Mouse (Mus musculus) granulocyte monocyte progenitor cell, adult 5-6 weeks (primary cell): ENCODE results near the gene Olfr1121. TPM values are rescaled to one million over a fixed set of nuclear protein-coding genes. Genes with fewer than 3 reads are reported as not detected.
"Not testable (repeated sequence)": the region's sequence is repeated elsewhere in the genome, so short reads cannot be mapped to it uniquely, and the experiment has no call there.

Experiments
- ATAC-seq: replicated peaks from 2 replicates; pipeline ENCODE4 v1.8.0; 2016; ENCODE audit warnings: mild to moderate bottlenecking, moderate TSS enrichment, inconsistent platforms; ENCODE audit not compliant: poor library complexity, severe bottlenecking
- total RNA-seq, 2 experiments: library from RNA; stranded (forward) in 1 of 2; stranded (reverse) in 1 of 2; fragments of 200-712, 200-1000 nt in 1 of 2; fragments of >200 nt in 1 of 2; fragmentation: Nextera tagmentation in 1 of 2; gene quantifications; 2 replicates each; pipeline ENCODE4 v1.2.3; 2014 to 2017

Olfr1121 gene
- total RNA-seq (2014; fragmentation: Nextera tagmentation) (not detected in 2 replicates), total RNA-seq (2017) (not detected in 2 replicates)

DNA sequence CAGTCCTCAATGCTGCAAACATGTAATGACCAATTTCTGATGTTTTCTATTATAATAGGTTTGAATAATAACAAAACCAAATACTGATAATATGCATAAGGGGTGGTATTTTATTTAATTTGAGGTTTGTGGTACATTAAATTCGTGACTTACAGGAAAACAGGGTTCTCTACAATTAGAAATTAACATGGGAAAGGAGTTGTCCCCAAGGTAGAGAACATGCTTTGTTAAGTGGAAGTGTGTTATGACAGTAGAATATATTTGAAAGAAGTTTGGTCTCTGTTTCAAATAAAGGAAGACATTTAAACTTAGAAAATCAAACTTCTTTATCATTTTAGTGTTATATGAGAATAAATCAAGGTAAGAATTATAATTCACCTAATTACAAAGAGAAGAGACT lies at the start of gene Olfr1121:
Olfr1121 (plus strand) TSS at position 301 of the 400 bp plus-strand sequence.
- no peak for ATAC-seq

DNA sequence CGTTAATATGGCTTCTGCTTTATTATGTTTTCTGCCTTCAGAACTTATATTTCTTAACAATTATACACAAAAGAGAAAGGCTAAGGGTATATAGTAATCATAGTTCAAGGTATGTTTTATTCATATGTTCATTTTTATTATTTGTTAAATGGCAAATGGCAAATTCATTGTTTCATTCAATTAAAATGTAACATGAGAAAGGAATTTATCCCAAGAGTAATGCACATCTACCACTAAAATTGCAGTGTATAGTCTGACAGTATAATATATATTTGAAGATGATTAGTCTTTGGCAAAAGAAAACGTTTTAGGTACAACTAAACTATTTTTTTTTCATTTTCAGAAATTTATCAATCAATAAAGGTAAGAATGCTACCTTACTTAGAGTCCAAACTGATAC lies 15.2 kb upstream of the Olfr1121 start, which contains the start of gene Olfr1120:
Olfr1120 (plus strand) TSS at position 301 of the 400 bp plus-strand sequence.
- no peak for ATAC-seq

DNA sequence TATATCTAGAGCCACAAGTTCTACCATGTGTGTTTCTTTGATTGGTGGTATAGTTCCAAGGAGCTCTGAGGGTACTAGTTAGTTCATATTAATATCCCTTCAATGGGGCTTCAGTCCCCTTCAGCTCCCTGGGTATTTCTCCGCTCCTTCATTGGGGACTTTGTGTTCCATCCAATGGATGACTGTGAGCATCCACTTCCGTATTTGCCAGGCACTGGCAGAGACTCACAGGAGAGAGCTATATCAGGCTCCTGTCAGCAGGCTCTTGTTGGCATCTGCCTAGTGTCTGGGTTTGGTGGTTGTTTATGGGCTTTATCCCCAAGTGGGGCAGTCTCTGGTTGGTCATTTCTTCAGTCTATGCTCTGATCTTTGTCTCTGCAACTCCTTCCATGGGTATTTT lies 9.6 kb upstream of the Olfr1121 start:
- not testable (repeated sequence) for ATAC-seq

- ATAC-seq: no peak
These were observed 2.0 kb downstream of the Olfr1121 start for GRCm38 (mm10) chr2:87371726-87372125.

- no peak for ATAC-seq
These were observed 14.2 kb downstream of the Olfr1121 start for GRCm38 (mm10) chr2:87383935-87384334.

- no peak for ATAC-seq
These were observed 15.9 kb downstream of the Olfr1121 start, which contains the start of gene Olfr1122 for GRCm38 (mm10) chr2:87385549-87385948. Gene Olfr1122, plus strand, starts transcription at chr2:87385849.

DNA sequence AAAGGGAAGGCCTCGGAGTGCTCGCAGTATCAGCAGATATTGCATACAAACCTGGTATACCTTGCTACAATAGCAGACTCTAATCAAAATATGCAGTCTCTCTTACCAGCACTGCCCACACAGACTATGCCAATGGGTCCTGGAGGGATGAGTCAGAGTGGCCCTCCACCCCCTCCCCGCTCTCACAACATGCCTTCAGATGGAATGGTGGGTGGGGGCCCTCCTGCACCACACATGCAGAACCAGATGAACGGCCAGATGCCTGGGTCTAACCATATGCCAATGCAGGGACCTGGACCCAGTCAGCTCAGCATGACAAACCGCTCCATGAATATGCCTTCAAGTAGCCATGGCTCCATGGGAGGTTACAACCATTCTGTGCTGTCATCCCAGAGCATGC lies 23.9 kb downstream of the Olfr1121 start:
- ATAC-seq: peak; percentile 27; the same call in 1 of the 2 replicates

DNA sequence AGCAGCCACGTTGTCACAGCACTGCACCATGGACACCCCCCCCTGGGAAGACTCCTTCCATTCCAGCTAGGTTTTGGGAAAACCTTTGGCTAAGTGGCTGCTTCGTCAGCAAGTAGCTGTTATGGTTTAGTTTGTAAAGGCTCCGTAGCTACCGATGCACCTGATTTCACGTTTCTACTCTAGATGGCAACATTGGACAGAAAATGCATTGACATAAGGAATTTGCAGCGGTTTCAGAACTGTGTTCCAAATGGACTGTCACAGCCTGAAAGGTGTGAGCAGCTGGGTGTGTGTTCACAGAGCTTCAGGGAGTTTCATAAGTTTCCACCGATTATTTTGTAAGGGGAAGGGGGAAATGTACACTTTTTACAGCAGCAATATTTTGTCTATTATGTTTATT lies 25.0 kb downstream of the Olfr1121 start:
- not testable (repeated sequence) for ATAC-seq

DNA sequence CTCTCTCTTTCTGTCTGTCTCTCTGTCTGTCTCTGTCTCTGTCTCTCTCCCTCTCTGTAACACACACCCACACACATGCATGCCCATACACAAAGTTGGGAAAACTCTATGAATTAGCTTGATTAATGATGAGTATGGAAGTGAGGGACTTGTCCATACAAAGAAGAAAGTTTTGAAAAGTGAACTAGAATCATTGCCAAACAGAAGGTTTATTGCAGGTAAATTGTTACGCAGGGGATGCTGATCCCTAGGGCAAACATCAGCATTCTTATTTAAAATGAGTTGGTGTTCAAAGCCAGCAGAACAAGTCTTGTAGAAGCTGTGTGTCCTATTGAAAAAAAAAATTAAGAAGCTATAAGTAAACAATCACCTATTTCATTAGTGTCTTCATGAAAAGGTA lies 46.6 kb downstream of the Olfr1121 start, which contains the start of gene Olfr1123:
Olfr1123 (plus strand) TSS at position 301 of the 400 bp plus-strand sequence.
- ATAC-seq: no peak

Other genes with a start within 250 kb of the Olfr1121 start
- gene Olfr1110, start 229.6 kb upstream of the Olfr1121 start, total RNA-seq (2014; fragmentation: Nextera tagmentation): not detected in 2 replicates
- not detected in 2 replicates for gene Olfr1110, start 229.6 kb upstream of the Olfr1121 start, total RNA-seq (2017)
- gene Olfr1111, start 217.3 kb upstream of the Olfr1121 start, total RNA-seq (2014; fragmentation: Nextera tagmentation): not detected in 2 replicates
- gene Olfr1111, start 217.3 kb upstream of the Olfr1121 start, total RNA-seq (2017): not detected in 2 replicates
- gene Olfr1112, start 182.1 kb upstream of the Olfr1121 start, total RNA-seq (2014; fragmentation: Nextera tagmentation): not detected in 2 replicates
- not detected in 2 replicates for gene Olfr1112, start 182.1 kb upstream of the Olfr1121 start, total RNA-seq (2017)
- not detected in 2 replicates for gene Olfr1113, start 160.9 kb upstream of the Olfr1121 start, total RNA-seq (2014; fragmentation: Nextera tagmentation)
- not detected in 2 replicates for gene Olfr1113, start 160.9 kb upstream of the Olfr1121 start, total RNA-seq (2017)
- gene Olfr1115, start 121.9 kb upstream of the Olfr1121 start, total RNA-seq (2014; fragmentation: Nextera tagmentation): not detected in 2 replicates
- not detected in 2 replicates for gene Olfr1115, start 121.9 kb upstream of the Olfr1121 start, total RNA-seq (2017)
- gene Olfr1116, start 102.4 kb upstream of the Olfr1121 start, total RNA-seq (2014; fragmentation: Nextera tagmentation): not detected in 2 replicates
- not detected in 2 replicates for gene Olfr1116, start 102.4 kb upstream of the Olfr1121 start, total RNA-seq (2017)
- gene Olfr1118, start 62.3 kb upstream of the Olfr1121 start, total RNA-seq (2014; fragmentation: Nextera tagmentation): not detected in 2 replicates
- not detected in 2 replicates for gene Olfr1118, start 62.3 kb upstream of the Olfr1121 start, total RNA-seq (2017)
- not detected in 2 replicates for gene Olfr1120, start 15.1 kb upstream of the Olfr1121 start, total RNA-seq (2014; fragmentation: Nextera tagmentation)
- gene Olfr1120, start 15.1 kb upstream of the Olfr1121 start, total RNA-seq (2017): not detected in 2 replicates
- gene Olfr1122, start 16.0 kb downstream of the Olfr1121 start, total RNA-seq (2014; fragmentation: Nextera tagmentation): not detected in 2 replicates
- gene Olfr1122, start 16.0 kb downstream of the Olfr1121 start, total RNA-seq (2017): not detected in 2 replicates
- not detected in 2 replicates for gene Olfr1123, start 46.7 kb downstream of the Olfr1121 start, total RNA-seq (2014; fragmentation: Nextera tagmentation)
- gene Olfr1123, start 46.7 kb downstream of the Olfr1121 start, total RNA-seq (2017): not detected in 2 replicates
- gene Olfr1124, start 60.4 kb downstream of the Olfr1121 start, total RNA-seq (2014; fragmentation: Nextera tagmentation): not detected in 2 replicates
- not detected in 2 replicates for gene Olfr1124, start 60.4 kb downstream of the Olfr1121 start, total RNA-seq (2017)
- gene Olfr1126, start 84.1 kb downstream of the Olfr1121 start, total RNA-seq (2014; fragmentation: Nextera tagmentation): not detected in 2 replicates
- gene Olfr1126, start 84.1 kb downstream of the Olfr1121 start, total RNA-seq (2017): not detected in 2 replicates
- gene Pramel7, start 127.2 kb downstream of the Olfr1121 start, total RNA-seq (2014; fragmentation: Nextera tagmentation): not detected in 2 replicates
- not detected in 2 replicates for gene Pramel7, start 127.2 kb downstream of the Olfr1121 start, total RNA-seq (2017)
- not detected in 2 replicates for gene Pramel6, start 136.7 kb downstream of the Olfr1121 start, total RNA-seq (2014; fragmentation: Nextera tagmentation)
- not detected in 2 replicates for gene Pramel6, start 136.7 kb downstream of the Olfr1121 start, total RNA-seq (2017)
- gene Olfr153, start 161.9 kb downstream of the Olfr1121 start, total RNA-seq (2014; fragmentation: Nextera tagmentation): not detected in 2 replicates
- not detected in 2 replicates for gene Olfr153, start 161.9 kb downstream of the Olfr1121 start, total RNA-seq (2017)
- not detected in 2 replicates for gene Olfr1128, start 175.6 kb downstream of the Olfr1121 start, total RNA-seq (2014; fragmentation: Nextera tagmentation)
- gene Olfr1128, start 175.6 kb downstream of the Olfr1121 start, total RNA-seq (2017): not detected in 2 replicates
- not detected in 2 replicates for gene Olfr1129, start 204.0 kb downstream of the Olfr1121 start, total RNA-seq (2014; fragmentation: Nextera tagmentation)
- gene Olfr1129, start 204.0 kb downstream of the Olfr1121 start, total RNA-seq (2017): not detected in 2 replicates
- gene Olfr1130, start 236.3 kb downstream of the Olfr1121 start, total RNA-seq (2014; fragmentation: Nextera tagmentation): not detected in 2 replicates
- gene Olfr1130, start 236.3 kb downstream of the Olfr1121 start, total RNA-seq (2017): not detected in 2 replicates